Mouse (Mus musculus): ENCODE data around the gene Siae.

DNA sequence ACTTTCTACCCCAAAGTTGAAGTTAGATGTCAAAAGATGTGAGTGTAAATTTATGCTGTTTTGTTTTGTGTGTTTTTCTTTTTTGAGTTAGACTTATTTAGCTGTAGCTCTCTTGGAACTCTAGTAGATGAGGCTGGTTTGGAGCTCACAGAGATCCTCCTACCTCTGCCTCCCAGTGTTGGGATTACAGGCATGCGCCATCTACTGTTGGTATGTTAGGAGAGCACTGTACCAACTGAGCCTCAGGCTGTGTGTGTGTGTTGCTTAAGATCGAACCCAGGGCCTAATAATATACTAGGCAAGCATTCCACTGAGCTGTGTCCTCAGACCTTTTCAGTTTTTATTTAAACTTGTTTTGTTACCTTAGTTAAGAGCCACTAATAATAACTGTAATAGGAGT is 43.4 kb upstream of the Siae start:
- TF ChIP-seq CTCF (IDR thresholded peaks at IDR 0.05; ENCODE audit: control insufficient read depth, insufficient read depth, low read length) (0 out of 2 replicates have a peak, but pooled peaks have one; percentile 14), POLR2A (IDR thresholded peaks at IDR 0.05; ENCODE audit: borderline replicate concordance, control insufficient read depth, low read depth, low read length) (no peak)

Data from bone marrow, adult 2 months (tissue).